Mouse (Mus musculus): ENCODE data around the gene Ston1.

The Ston1 gene

GRCm38 (mm10) chr17:88597222-88598055, at the start of gene Ston1:
Ston1 (plus strand) TSS chr17:88597684.
- DNase-seq: no peak

GRCm38 (mm10) chr17:88549411-88550191, 47.9 kb upstream of the Ston1 start:
- no peak for DNase-seq

- DNase-seq: no peak
Observed at GRCm38 (mm10) chr17:88550351-88550750, 47.1 kb upstream of the Ston1 start.

DNA sequence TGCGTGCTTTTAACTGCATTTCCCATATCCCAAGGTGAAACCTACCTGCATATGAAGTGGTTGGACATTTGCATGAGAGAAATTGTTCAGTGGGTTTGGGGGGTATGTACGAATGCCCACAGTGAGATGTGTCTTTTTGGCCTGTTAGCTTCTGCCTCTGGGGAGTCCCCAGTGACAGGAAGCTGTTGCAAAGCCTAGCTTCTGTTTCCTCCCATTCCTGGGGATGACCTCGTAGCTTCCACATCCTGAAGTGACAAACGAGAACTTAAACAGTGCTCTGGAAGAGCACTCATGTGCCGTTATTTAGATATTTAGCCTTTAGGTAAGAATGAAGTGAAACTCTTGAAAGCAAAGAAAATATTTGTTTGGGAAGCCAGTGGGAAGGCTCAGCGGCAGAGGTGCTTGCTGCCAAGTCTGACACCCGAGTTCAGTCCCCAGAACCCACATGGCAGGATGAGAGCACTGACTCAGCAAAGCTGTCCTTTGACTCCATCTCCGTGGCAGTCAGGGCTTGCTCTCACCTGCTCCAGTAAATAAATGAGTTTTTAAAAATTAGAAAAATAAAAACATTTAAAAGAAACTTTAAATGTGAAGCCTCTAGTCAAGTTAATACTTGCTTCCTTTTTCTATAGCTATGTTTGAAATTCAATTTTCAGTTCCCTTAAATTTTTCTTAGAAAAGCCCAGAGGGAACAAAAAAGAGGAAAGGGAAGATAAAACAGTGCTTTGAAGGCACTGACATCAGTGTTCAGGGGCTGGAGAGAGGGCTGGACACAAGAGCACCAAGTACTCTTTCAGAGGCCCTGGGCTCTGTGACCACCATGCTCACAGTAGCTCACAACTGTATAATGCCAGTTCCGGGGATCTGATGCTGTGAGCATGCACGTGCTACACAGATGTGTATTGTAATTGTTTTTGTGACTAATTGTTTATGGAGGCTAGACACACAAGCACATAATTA, 46.2 kb upstream of the Ston1 start:
- no peak for DNase-seq

- no peak for DNase-seq
Observed at GRCm38 (mm10) chr17:88552556-88552955, 44.9 kb upstream of the Ston1 start.

DNA sequence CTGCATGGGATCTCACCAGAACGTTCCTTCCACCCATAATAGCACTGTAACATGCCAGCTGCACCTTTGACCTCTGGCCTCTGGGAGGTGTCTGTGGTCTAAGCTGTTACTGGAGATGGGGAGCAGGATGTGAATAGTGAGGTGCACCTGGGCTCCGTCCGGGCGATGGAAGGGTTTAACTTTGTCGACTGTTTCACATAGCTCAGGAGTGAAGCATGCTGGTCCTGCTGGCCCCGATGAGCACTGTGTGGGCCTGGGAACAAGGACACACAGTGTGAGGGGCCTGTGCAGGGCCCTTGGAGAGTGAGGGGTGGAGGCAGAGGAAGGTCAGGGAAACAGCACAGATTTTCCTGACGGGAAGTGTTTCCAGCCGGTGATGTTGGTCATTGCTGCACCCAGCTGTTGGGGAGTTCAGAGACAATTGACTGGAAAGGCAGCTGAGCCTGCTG, 44.5 kb upstream of the Ston1 start:
- peak; percentile 43 to 70 for DNase-seq

DNA sequence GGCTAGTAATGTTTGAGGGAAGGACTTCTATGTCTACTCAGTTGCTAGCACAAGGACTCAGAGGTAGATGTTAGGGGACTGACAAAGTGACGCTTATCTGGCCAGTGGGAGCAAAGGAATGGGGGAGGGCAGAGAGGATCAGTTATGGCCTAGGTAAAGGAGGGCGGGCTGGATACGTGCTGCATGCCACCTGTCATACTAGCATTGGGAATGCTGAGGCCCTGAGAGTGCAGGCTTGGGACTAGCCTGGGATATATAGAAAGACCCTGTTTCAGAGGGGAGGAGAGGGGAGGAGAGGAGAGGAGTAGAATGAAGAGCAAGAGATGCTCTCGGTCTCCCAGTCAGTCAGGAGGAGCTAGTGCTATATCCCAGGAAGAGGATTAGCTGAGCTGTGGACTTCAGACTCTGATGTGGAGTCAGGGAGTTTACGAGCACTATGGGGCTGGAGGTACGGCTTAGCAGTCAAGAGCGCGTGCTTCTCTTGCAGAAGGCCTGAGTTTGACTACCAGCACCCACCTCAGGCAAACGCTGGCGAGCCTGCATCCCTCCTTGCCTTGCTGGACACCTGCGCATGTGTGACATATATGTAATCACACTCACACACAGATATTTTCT, 43.9 kb upstream of the Ston1 start:
- DNase-seq: no peak

DNA sequence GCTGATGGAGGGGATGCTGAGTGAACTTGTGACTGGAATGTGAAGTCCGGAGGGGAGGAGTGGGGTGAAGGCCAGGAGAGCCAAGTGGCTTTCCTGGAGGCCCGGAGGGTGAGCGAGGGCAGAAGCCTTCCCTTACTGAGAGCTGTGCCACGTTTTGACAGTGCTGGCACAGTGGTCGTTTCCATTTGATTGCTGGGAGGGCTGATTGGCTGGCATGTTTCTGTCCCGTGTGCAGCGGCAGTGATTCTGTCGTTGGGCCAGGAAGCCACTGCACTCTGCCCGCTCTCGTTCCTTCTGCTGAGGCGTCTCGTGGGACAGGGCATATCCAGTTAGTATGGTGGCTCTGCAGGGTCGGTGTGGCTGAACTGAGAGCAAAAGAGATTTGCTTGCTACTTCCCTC, 41.3 kb upstream of the Ston1 start:
- no peak for DNase-seq

GRCm38 (mm10) chr17:88556688-88557087, 40.8 kb upstream of the Ston1 start:
- no peak for DNase-seq

GRCm38 (mm10) chr17:88558168-88558842, 39.2 kb upstream of the Ston1 start:
- no peak for DNase-seq

- DNase-seq: no peak
Observed at GRCm38 (mm10) chr17:88563611-88564010, 33.9 kb upstream of the Ston1 start.

- DNase-seq: no peak
Observed at GRCm38 (mm10) chr17:88569807-88570540, 27.5 kb upstream of the Ston1 start.

- DNase-seq: no peak
Observed at GRCm38 (mm10) chr17:88570784-88571183, 26.7 kb upstream of the Ston1 start.

DNA sequence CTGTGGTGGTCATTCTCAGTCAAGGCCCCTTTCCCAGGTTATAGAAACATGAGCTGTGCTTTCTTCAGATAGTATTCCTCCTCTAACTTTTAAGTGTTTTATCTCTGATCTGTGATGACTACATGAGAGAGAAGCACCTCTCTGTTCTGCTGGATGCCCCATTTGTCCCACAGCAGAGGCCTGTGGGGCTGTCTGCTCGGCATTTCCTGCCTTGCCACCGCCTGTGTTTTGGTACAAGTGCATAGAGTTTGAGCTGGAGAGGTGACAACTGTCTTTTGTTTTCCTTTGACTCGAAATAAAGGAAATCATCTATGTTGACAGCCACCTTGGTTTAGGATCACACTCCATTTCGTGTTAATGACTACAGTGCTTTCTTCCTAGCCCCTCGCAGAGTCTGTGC, 22.7 kb upstream of the Ston1 start:
- DNase-seq: no peak

GRCm38 (mm10) chr17:88578522-88579242, 18.8 kb upstream of the Ston1 start:
- no peak for DNase-seq

DNA sequence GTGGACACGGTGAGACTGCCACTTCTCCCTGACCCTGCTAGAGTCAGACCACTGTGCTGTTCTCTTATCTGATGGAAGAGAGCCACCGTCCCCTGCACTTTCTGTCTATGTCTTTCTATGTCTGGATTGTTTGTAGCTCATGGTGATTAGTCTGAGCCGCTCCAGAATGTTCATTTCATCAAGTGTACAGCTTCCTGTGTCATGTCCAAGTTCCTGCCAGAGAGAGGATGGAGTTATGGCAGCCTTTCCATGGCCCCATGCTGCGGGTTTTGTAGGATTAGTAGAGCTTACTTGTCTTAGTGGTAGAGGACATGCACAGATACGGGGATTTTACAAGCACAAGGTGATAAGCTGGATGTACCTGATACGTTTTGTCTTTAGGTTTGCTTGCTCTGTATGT, 16.9 kb upstream of the Ston1 start:
- no peak for DNase-seq

- DNase-seq: peak; percentile 40 to 70
Observed at GRCm38 (mm10) chr17:88581511-88582021, 15.9 kb upstream of the Ston1 start.

DNA sequence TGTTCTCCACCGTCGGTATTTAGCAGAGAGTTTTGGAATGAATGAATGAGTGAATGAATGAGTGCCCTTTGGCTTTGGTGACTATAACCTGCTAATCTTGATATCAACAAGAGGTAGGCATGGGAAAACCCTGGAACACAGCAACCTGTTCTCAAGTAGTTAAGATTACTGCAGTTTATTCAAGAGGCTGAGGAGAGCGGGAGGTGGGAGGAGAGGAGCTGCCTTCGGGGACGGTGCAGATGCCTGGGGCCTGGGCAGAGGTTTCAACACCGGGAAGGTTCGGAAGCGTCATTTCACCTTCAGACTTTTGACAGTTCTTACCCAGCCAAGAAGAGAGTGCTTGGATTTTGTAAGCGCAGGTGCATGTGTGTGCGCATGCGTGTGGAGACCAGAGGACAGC, 14.5 kb upstream of the Ston1 start:
- DNase-seq: no peak

DNA sequence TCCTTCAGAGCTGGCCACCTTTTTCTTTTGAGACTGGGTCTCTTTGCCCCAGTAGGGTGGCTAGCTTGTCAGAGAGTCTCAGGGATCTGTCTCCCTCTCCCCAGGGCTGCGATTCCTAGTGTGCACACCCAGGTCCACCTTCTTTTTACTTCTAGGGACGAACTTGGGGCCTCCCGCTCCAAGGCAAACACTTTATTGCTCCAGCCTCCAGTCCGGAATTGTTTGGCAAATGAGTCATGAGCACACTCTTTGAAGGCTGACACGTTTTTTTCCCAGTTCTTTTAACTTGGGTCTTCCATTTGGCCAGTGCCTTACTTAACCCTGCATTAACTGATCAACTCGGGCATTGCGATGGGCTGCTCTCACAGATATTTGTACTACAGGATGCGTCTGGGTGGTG, 14.1 kb upstream of the Ston1 start:
- DNase-seq: no peak

DNA sequence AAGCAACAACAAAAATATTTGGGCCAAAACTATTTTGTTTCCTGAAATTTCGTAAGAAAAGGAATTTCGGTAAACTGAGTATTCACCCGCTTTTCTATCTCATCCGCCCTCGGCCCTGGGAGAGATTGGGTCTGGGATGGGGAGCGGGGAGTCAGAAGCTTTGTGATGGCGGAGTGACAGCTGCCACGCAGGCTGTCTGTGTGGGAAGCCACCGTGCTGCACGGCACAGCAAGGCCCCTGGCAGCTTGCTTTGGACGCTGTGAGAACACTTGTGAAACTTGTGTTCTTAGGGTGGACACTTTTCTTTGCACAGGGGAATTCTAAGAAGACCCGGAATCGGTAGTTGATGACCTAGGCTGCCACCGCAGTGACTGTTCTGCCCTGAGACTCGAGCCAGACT, 10.1 kb upstream of the Ston1 start:
- DNase-seq: no peak
